Mouse (Mus musculus) intestine, embryonic 16.5 days (tissue): ENCODE measurements around the gene Sde2. TPM values are rescaled to one million over a fixed set of nuclear protein-coding genes. Genes with fewer than 3 reads are reported as not detected.
A peak's percentile ranks its signal among the peaks of the same experiment; 100 is the strongest.
"Not testable (repeated sequence)": the region's sequence is repeated elsewhere in the genome, so short reads cannot be mapped to it uniquely, and the experiment has no call there.

ENCODE experiments used
- ATAC-seq: fragments of 200-750 bp; cut with Nextera tagmentation; 2 replicates; pipeline ENCODE4 v1.8.0; 2017; ENCODE audit warnings: moderate TSS enrichment, moderate library complexity
- H3K27ac ChIP-seq: fragments of 300-500 bp; sonication (generic); 2 replicates; pipeline ENCODE4 v1.5.1; 2014; ENCODE audit warnings: mild to moderate bottlenecking, low read length
- H3K27me3 ChIP-seq: fragments of 300-500 bp; sonication (generic); replicated peaks from 2 replicates; pipeline ENCODE4 v1.6.1; 2014; ENCODE audit warnings: low read length, control low read depth, mixed read lengths; ENCODE audit not compliant: control insufficient read depth, insufficient read depth
- H3K36me3 ChIP-seq: fragments of 300-500 bp; sonication (generic); 2 replicates; pipeline ENCODE4 v1.6.1; 2014; ENCODE audit warnings: low read length, control low read depth; ENCODE audit not compliant: control insufficient read depth, insufficient read depth
- H3K4me1 ChIP-seq: fragments of 300-500 bp; sonication (generic); 2 replicates; pipeline ENCODE4 v1.6.1; 2014; ENCODE audit warnings: low read length, control low read depth, mixed read lengths; ENCODE audit not compliant: control insufficient read depth, insufficient read depth
- H3K4me2 ChIP-seq: fragments of 300-500 bp; sonication (generic); 2 replicates; pipeline ENCODE4 v1.6.1; 2014; ENCODE audit warnings: low read depth, low read length, control low read depth
- H3K4me3 ChIP-seq: fragments of 300-500 bp; sonication (generic); 2 replicates; pipeline ENCODE4 v1.5.1; 2014; ENCODE audit warnings: mild to moderate bottlenecking, low read length
- H3K9ac ChIP-seq: fragments of 300-500 bp; sonication (generic); 2 replicates; pipeline ENCODE4 v1.6.1; 2014; ENCODE audit warnings: low read depth, low read length
- H3K9me3 ChIP-seq: fragments of 300-500 bp; sonication (generic); 2 replicates; pipeline ENCODE4 v1.6.1; 2016; ENCODE audit warnings: low read length, control low read depth; ENCODE audit not compliant: control insufficient read depth
- whole genome bisulfite sequencing: fragments of 180-500 bp; shearing (Covaris S2); extraction: QIAGEN DNeasy Blood & Tissue Kit; methylation state at CpG from one replicate; pipeline ENCODE4 v1.1.7; 2014; 5-methylcytosine and 5-hydroxymethylcytosine counted together
- polyA plus RNA-seq: library from polyadenylated mRNA; unstranded; fragments of >200 nt; fragmentation: Nextera tagmentation; extraction: Ambion mirVana; gene quantifications from 2 replicates; pipeline ENCODE4 v1.2.1, GENCODE M21; 2015

Sde2 gene
- polyA plus RNA-seq, 1 experiment from 2014 or later = 30.8 TPM

DNA sequence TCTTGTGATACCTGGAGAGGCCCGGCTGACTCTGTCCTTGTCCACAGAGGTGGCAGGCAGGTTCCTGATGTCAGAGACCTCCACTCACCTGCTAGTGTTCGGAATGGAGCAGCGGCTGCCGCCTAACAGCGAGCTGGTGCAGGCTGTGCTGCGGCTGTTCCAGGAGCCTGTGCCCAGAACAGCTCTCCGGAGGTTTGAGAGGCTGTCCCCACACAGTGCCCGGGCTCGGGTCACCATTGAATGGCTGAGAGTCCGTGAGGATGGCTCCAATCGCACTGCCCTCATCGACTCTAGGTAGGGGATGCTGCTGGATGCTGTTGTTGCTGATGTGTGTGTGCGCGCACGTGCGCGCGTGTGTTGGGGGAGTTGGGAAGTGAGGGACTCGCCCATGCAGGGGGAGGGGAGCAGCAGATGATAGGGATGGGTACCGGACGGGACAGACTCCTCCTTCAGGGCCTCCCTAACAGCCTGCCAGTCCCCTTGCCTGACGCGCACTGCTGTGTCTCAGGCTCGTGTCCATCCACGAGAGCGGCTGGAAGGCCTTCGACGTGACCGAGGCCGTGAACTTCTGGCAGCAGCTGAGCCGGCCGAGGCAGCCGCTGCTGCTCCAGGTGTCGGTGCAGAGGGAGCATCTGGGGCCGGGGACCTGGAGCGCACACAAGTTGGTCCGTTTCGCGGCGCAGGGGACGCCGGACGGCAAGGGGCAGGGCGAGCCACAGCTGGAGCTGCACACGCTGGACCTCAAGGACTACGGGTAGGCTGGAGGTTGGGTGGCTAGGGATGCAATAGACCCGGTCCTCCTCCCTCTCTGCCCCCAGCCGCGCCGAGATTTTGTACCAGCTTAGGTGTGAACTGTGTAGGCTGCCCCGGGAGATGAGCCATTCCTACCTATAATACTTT lies 43.4 kb downstream of the Sde2 start:
- not testable (repeated sequence) for H3K9me3 ChIP-seq, H3K27ac ChIP-seq, H3K36me3 ChIP-seq, H3K9ac ChIP-seq, H3K4me1 ChIP-seq
- WGBS = 7% methylated on average over 44 of the region's 51 CpGs
- ATAC-seq = peak; percentile 38; the same call in 1 of the 2 replicates
- Histone ChIP-seq H3K4me2 (peak overlapping the region; percentile 26; the same call in 1 of the 2 replicates), H3K4me3 (peak overlapping the region; percentile 4; the same call in 1 of the 2 replicates), H3K27me3 (peaks cover 12% of the 10 kb centered on the region)

DNA sequence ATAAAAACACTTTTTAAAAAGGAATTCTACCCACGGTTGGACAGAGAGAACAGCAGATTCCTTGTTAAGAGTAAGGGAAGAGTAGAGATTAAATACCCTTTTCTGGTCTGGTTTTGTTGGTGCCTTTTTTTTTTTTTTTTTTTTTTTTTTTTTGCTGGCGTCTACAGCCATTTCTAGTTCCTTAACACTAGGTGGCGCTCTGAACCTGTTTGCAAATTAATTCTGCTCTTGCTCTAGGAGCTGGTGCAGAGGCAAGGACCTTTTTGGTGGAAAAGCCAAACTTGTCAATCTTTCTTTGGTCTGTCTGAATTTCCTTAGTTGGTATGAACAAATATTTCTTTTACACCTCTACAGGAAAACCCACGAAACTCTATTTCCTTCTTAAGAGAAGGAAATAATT lies 50.2 kb downstream of the Sde2 start:
- H3K4me2 ChIP-seq = no peak overlapping the region
- H3K27ac ChIP-seq = no peak overlapping the region
- H3K9me3 ChIP-seq = no peaks in the 10 kb centered on the region
- H3K4me1 ChIP-seq = peaks cover 8% of the 10 kb centered on the region
- no peak for ATAC-seq
- H3K9ac ChIP-seq = no peak overlapping the region
- H3K27me3 ChIP-seq = no peaks in the 10 kb centered on the region
- 1% methylated on average over 4 of the region's 4 CpGs for WGBS
- no peak overlapping the region for H3K4me3 ChIP-seq
- H3K36me3 ChIP-seq = no peaks in the 10 kb centered on the region

GRCm38 (mm10) chr1:180902915-180903314 lies 52.0 kb downstream of the Sde2 start:
- Histone ChIP-seq H3K9me3 (no peaks in the 10 kb centered on the region), H3K36me3 (peaks cover 2% of the 10 kb centered on the region; the same call in 1 of the 2 replicates), H3K4me3 (no peak overlapping the region), H3K9ac (no peak overlapping the region), H3K27me3 (no peaks in the 10 kb centered on the region), H3K27ac (no peak overlapping the region), H3K4me1 (peaks cover 8% of the 10 kb centered on the region), H3K4me2 (no peak overlapping the region)
- 35% methylated on average over 5 of the region's 5 CpGs for WGBS
- ATAC-seq = peak; percentile 55

DNA sequence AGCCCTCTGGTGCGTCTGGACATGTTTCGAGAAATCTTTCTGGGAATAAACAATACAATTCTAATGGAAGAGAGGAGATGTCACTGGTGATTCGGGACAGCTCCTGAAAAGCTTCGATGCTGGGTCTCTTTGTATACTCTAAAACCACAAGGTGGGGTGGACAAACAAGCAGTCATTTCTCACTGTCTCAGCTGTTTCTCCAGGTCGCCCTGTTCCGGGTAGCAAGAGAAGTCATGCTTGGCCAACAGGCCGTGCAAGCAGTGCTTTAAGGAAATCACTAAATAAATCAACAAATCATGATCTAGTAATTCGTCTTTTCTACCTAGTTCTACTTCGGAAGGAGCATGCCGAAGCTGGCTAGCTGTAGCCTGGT lies 52.7 kb downstream of the Sde2 start:
- no peaks in the 10 kb centered on the region for H3K27me3 ChIP-seq
- peak overlapping the region; percentile 84 for H3K4me3 ChIP-seq
- H3K9me3 ChIP-seq = no peaks in the 10 kb centered on the region
- ATAC-seq = peak; percentile 14
- peaks cover 2% of the 10 kb centered on the region; the same call in 1 of the 2 replicates for H3K36me3 ChIP-seq
- peak overlapping the region; percentile 60 for H3K4me2 ChIP-seq
- H3K4me1 ChIP-seq = peaks cover 8% of the 10 kb centered on the region
- 0 out of 2 replicates have a peak overlapping the region, but pooled peaks have one; percentile 6 for H3K27ac ChIP-seq
- H3K9ac ChIP-seq = no peak overlapping the region; the same call in none of the 2 replicates
- 29% methylated on average over 10 of the region's 10 CpGs for WGBS

DNA sequence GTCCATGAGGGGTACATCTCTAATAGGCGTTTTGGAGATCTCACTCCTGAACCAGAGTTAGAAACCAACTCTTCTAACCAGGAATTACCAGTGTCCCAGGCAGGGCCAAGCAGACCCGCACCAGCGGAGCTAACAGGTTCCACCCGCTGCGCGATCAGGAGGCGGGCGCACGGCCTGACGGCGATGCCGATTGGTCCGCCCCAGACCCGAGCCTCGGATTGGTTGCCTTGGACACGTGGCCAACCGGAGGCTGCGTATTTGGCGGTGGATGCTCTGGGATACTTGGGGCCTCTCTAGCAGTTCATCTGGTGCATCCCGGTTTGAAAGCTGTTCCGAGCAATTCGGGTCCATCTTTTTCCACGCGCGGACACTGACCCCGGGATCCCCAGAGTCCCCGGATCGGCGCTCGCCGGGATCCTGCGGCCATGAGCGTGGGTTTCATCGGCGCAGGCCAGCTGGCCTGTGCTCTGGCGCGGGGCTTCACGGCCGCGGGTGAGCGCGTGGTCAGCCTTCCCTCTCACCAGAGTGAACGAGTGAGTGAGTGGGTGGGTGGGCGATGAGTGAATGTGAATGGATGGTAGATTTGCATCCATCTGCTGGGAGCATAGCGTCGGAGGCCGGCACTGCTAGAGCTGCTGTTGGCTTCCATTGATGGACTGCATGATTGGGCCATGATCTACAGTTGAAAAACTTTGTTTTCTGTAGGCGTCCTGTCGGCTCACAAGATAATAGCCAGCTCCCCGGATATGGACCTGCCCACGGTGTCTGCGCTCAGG lies 53.3 kb downstream of the Sde2 start, which contains the start of gene Pycr2:
Gene Pycr2, plus strand, starts transcription at position 255 of the 776 bp plus-strand sequence.
- Histone ChIP-seq H3K4me1 (peaks cover 8% of the 10 kb centered on the region), H3K4me2 (peak within 1 kb of the TSS; percentile 81), H3K9ac (peak within 1 kb of the TSS; percentile 91), H3K27me3 (no peaks in the 10 kb centered on the region), H3K36me3 (peaks cover 2% of the 10 kb centered on the region; the same call in 1 of the 2 replicates), H3K9me3 (no peaks in the 10 kb centered on the region), H3K4me3 (peak within 1 kb of the TSS; percentile 84), H3K27ac (peak within 1 kb of the TSS; percentile 80)
- peak; percentile 99 for ATAC-seq
- WGBS = under 1% methylated on average over 52 of the region's 52 CpGs

DNA sequence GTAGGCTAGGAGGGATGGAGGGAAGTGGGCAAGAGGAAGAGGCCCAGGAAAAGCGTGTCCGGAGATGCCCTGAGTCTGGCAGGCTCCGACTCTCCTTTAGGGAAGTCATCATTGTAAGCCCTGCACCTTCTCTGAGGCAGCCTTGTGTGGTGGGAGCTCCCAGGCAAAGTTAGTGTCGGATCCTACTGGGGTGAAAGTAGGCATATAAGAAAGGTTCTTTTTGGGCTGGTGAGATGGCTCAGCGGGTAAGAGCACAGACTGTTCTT lies 53.8 kb downstream of the Sde2 start:
- WGBS = 1% methylated on average over 5 of the region's 5 CpGs
- Histone ChIP-seq H3K4me1 (peaks cover 8% of the 10 kb centered on the region), H3K27me3 (no peaks in the 10 kb centered on the region), H3K27ac (peak overlapping the region; percentile 80), H3K9ac (peak overlapping the region; percentile 91), H3K9me3 (no peaks in the 10 kb centered on the region), H3K4me2 (peak overlapping the region; percentile 81), H3K4me3 (peak overlapping the region; percentile 84), H3K36me3 (peaks cover 2% of the 10 kb centered on the region; the same call in 1 of the 2 replicates)
- no peak for ATAC-seq

DNA sequence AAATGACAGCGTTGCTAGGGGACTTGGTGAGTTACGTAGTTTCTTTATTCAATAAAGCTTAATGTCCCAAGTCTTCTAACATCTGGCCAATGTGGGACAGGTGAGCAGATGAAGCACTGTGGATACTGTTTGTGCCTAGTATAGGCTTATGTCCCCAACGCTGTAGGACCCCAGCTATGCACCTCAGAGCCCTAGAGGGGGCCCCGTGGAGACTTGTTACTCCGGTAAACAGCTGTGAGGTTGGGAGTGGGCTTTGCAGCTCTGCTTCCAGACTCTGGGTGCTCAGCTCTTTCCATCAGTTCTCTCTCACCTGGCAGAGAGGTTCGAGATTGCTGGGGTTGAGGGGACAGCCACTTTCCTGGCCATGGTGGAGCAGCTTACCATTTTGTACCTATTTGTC lies 54.4 kb downstream of the Sde2 start:
- H3K9me3 ChIP-seq = no peaks in the 10 kb centered on the region
- no peaks in the 10 kb centered on the region for H3K27me3 ChIP-seq
- H3K4me3 ChIP-seq = peak overlapping the region; percentile 84
- 57% methylated on average over 6 of the region's 6 CpGs for WGBS
- no peak overlapping the region for H3K27ac ChIP-seq
- peaks cover 8% of the 10 kb centered on the region for H3K4me1 ChIP-seq
- H3K4me2 ChIP-seq = peak overlapping the region; percentile 81
- H3K9ac ChIP-seq = peak overlapping the region; percentile 39; the same call in 1 of the 2 replicates
- H3K36me3 ChIP-seq = peaks cover 2% of the 10 kb centered on the region; the same call in 1 of the 2 replicates
- no peak for ATAC-seq

- Histone ChIP-seq H3K27me3 (no peaks in the 10 kb centered on the region), H3K36me3 (peaks cover 2% of the 10 kb centered on the region; the same call in 1 of the 2 replicates), H3K4me2 (no peak overlapping the region), H3K27ac (no peak overlapping the region), H3K4me3 (no peak overlapping the region; the same call in 1 of the 2 replicates), H3K4me1 (peaks cover 8% of the 10 kb centered on the region), H3K9ac (0 out of 2 replicates have a peak overlapping the region, but pooled peaks have one; percentile 39), H3K9me3 (no peaks in the 10 kb centered on the region)
- 93% methylated on average over 17 of the region's 17 CpGs for WGBS
- ATAC-seq = no peak
Measured at GRCm38 (mm10) chr1:180905876-180906275, 54.9 kb downstream of the Sde2 start.

GRCm38 (mm10) chr1:180906461-180907147 lies 55.7 kb downstream of the Sde2 start:
- WGBS = 89% methylated on average over 24 of the region's 24 CpGs
- H3K4me3 ChIP-seq = no peak overlapping the region
- no peaks in the 10 kb centered on the region for H3K27me3 ChIP-seq
- ATAC-seq = no peak
- H3K9me3 ChIP-seq = no peaks in the 10 kb centered on the region
- no peak overlapping the region for H3K27ac ChIP-seq
- H3K9ac ChIP-seq = no peak overlapping the region
- peaks cover 10% of the 10 kb centered on the region for H3K4me1 ChIP-seq
- H3K4me2 ChIP-seq = no peak overlapping the region
- H3K36me3 ChIP-seq = peaks cover 2% of the 10 kb centered on the region; the same call in 1 of the 2 replicates
